Mouse (Mus musculus): ENCODE measurements around the gene Eif2ak2.

The Eif2ak2 gene

GRCm38 (mm10) chr17:78882401-78883112 is at the start of gene Eif2ak2:
Gene Eif2ak2, minus strand, starts transcription at chr17:78882573.
- DNase-seq (ENCODE audit: extremely low read depth, low read depth), result peak; percentile 57

DNA sequence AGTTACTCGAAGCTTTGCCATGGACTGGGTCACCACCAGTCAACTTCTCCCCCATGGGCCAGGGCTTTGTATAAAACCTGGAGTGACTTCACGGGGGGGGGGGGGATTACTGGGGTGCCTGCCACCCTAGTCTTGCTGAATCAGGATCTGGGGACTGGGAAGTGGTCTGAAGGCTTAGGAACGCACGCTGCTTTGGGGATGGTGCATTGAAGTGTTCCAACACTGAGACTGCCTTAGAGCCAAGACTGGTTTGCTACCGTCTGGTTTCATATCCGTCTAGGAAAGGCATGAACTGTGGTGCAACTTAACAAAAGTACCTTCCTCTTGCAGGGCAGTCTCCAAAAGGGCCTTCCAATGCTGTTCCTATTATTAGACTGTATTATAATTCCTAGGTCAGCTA is 35.3 kb upstream of the Eif2ak2 start:
- no peak for DNase-seq (ENCODE audit: extremely low read depth, low read depth)

- no peak for DNase-seq (ENCODE audit: extremely low read depth, low read depth)
Observed at GRCm38 (mm10) chr17:78916899-78917298, 34.5 kb upstream of the Eif2ak2 start.

DNA sequence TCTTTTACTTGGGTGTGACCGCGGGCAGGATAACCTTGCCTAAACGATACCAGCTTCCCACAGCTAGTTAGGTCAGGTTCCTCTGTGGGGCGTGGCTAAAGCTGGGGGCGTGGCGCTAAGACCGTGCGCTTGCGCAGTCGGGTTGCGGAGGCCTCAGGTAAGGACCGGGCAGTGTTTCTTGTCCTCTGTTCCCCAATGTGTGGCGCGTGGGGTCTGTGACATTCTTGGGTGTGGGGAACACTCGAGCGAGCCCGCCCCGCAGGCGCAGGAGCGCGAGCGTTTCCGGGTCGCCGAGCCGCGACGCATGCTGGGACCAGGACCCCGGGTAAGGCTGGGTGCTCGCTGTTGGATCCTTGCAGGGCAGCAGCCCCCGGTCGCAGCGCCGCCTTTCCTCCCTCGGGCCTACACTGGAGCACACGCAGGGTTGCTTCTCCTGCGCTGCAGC is 34.0 kb upstream of the Eif2ak2 start, which contains the start of gene Cebpzos:
Cebpzos (plus strand) TSS at position 132 of the 445 bp plus-strand sequence.
- peak; percentile 80 for DNase-seq (ENCODE audit: extremely low read depth, low read depth)

DNA sequence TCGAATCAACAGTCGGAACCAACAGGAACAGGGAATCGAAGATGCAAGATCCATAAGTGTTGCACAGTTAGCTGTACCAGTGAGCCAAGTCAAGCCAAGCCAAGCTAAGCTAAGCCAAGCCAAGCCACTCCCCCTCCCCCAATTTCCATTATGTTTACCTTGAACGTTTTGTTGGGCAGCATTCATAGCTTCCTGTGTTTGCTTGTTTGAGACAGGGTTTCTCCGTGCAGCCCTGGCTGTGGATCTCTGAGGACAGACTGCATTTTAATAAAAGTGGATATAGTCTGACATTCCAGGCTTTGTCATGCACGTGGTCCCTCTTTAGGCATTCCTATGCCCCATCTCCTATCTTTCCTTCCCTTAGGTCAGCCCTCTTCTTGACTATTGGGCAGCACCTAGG is 33.4 kb upstream of the Eif2ak2 start:
- DNase-seq (ENCODE audit: extremely low read depth, low read depth), result no peak

- DNase-seq (ENCODE audit: extremely low read depth, low read depth), result no peak
Observed at GRCm38 (mm10) chr17:78913921-78914320, 31.5 kb upstream of the Eif2ak2 start.

GRCm38 (mm10) chr17:78912861-78913281 is 30.5 kb upstream of the Eif2ak2 start:
- DNase-seq (ENCODE audit: extremely low read depth, low read depth), result peak; percentile 73

DNA sequence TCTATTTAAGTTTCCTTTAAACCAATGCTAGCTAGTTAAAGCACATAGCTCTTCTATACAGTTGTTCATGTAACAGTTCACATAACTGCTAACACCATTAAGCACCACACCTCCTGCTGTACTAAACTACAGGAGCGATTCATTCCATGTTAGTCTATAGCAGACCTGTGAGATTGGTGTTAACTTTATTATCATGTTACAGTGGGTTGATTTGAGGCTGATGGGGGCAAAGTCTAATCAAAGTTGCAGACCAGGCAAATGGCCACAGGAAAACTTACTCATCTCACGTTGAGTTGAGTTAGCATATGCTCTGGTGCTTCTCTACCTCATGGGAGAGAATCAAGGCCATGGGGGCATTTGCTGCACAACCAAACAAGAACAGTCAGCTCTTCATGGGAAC is 27.0 kb upstream of the Eif2ak2 start:
- DNase-seq (ENCODE audit: extremely low read depth, low read depth), result no peak

GRCm38 (mm10) chr17:78906892-78907291 is 24.5 kb upstream of the Eif2ak2 start, which contains the start of gene Sult6b1:
Gene Sult6b1, minus strand, starts transcription at chr17:78906992.
- no peak for DNase-seq (ENCODE audit: extremely low read depth, low read depth)

DNA sequence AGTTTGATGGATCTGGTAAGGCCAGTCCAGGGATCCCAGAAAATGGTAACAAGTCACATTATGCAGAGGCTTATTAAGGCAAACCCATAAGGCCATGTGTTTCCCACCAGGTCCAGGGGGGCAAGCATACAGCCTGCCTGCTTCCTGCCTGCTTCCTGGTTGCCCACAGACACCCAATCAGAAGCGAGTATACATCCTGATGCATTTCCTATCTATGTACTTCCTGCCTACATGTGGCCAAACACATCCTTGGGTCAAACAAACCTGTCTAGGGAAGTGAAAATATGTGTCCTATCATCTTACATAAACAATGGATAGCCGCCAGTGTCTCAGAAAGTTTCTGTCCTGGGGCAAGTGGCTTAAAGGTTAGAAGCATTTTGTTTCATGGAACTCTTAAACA is 20.8 kb upstream of the Eif2ak2 start:
- no peak for DNase-seq (ENCODE audit: extremely low read depth, low read depth)

- DNase-seq (ENCODE audit: extremely low read depth, low read depth), result peak; percentile 54
Observed at GRCm38 (mm10) chr17:78895394-78895793, 13.0 kb upstream of the Eif2ak2 start.

DNA sequence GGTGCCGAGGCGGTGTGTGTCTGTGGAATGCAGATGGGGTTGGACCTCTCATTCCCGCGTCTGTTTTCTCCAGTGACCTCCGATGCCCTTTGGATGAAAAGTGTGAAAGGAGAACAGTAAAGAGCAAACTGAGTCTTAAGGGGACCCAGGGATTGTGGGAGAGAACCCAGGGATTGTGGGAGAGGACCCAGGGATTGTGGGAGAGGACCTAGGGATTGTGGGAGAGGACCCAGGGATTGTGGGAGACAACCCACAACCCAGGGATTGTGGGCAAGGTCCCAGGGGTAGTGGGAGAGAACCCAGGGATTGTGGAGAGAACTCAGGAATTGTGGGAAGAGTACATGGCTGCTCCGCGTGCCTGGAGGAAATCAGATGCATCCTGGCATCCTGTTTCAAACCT is 12.6 kb upstream of the Eif2ak2 start:
- DNase-seq (ENCODE audit: extremely low read depth, low read depth), result no peak

- no peak for DNase-seq (ENCODE audit: extremely low read depth, low read depth)
Observed at GRCm38 (mm10) chr17:78891020-78891419, 8.6 kb upstream of the Eif2ak2 start.

GRCm38 (mm10) chr17:78889184-78889583 is 6.8 kb upstream of the Eif2ak2 start:
- no peak for DNase-seq (ENCODE audit: extremely low read depth, low read depth)

DNA sequence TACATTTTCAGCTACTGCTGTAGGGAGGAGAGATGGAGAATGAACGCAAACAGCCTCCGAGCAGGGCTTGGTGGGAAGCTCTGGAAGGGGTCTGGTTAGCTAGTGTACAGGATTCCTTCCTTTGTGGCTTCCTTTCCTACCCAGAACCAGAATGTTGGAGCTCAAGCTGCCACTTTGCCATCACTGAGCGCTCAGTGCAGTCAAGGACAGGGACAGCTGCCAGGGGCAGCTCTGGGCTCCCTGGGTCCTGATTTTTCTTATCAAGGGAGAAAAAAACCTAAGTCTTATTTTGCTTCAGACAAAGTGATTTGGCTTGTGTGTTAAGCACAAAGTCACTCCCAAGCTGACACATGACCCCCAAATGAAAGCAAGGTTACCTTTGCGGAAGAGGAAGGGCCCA is 6.2 kb upstream of the Eif2ak2 start:
- no peak for DNase-seq (ENCODE audit: extremely low read depth, low read depth)

DNA sequence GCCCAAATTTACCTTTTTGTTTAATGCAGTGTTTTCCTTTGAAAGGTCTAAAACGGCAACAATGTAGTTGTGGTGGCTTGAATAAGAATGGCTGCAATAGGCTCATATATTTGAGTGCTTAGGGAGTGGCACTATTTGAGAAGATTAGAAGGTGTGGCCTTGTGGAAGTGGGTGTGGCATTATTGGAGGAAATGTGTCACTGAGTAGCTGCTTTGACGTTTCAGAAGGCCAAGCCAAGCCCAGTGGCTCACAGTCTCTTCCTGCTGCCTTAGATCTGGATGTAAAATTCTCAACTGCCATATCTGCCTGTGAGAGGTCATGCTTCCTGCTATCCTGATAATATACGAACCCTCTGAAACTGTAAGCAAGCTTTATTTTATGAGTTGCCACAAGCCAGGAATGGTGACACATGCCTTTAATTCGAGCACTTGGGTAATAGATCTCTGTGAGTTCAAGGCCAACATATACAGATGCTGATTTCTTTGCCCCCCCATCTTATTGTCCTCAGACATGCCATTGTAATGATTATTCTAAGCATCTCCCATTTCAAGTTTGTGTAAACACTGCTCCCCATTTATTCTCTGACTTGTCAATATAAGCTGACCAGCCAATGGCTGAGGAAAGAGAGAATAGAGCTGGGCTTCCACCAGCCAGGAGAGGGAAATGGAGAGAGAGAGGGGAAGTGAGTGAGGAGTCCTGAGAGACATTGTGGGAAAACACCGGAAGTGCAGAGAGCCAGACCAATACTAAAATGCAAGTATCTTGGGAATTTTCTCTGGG is 3.1 kb upstream of the Eif2ak2 start:
- DNase-seq (ENCODE audit: extremely low read depth, low read depth), result no peak

DNA sequence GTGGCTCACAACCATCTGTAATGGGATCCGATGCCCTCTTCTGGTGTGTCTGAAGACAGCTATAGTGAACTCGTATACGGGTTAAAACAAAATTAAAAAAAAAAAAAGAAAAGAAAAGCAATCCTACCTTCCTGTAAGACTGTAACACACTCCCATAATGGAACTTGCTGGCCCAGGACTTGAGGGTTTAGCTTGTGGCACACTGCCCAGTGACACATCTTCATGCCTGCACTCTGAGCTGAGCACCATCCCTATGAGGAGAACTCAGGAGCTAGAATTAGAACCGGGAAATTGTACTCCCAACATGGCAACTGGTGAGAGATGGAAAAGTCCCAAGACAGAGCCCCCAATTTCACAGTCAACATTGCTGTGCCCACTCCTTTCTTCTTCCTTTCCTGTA is 918 bp upstream of the Eif2ak2 start:
- DNase-seq (ENCODE audit: extremely low read depth, low read depth), result no peak

DNA sequence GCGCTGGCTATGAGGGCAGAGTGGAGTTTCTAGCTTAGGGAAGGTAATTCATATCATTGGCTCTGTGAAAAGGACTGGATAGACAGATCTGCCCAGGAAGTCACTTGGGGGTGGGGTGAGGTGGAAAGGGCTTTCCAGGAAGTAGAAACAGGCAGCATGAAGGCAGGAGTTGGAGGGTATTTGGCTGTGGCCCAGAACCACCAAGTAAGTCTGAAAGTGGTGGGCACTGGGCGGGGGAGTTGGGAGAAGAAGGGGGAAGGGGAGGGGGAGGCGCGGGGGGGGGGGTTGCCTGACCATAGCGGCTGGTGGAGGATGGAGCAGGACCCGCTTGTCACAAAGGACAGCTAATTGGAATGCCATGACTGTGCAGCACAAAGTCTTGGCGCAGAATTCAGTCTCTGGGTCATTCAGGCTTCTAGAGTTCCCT is 482 bp downstream of the Eif2ak2 start:
- peak; percentile 47 for DNase-seq (ENCODE audit: extremely low read depth, low read depth)

GRCm38 (mm10) chr17:78873886-78874285 is 8.5 kb downstream of the Eif2ak2 start:
- no peak for DNase-seq (ENCODE audit: extremely low read depth, low read depth)

GRCm38 (mm10) chr17:78856243-78856642 is 26.1 kb downstream of the Eif2ak2 start:
- no peak for DNase-seq (ENCODE audit: extremely low read depth, low read depth)

GRCm38 (mm10) chr17:78842271-78842928 is 40.0 kb downstream of the Eif2ak2 start:
- DNase-seq (ENCODE audit: extremely low read depth, low read depth), result no peak

- DNase-seq (ENCODE audit: extremely low read depth, low read depth), result peak; percentile 12
Observed at GRCm38 (mm10) chr17:78836056-78836455, 46.3 kb downstream of the Eif2ak2 start.
